Mouse (Mus musculus): ENCODE results near the gene Thrsp.

Thrsp gene

DNA sequence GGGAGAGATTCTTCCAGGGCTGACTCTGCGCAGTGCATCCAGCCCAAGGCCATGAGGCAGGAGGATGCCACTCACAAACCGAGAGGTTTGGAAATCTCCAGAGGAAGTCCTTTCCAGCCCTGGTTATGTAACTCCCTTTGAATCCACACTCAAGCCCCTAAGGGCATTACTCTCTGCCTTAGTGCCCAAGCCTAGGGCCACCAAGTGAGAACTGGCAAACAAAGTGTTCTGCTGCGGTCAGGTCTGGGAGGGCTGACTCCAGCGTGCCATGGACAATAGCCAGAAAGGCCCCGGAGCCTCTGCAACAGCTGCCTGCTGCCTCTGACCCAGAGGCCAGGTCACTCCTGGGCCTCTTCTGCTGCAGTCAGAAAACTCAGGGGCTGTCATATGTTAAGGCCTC is 1.2 kb upstream of the Thrsp start:
- DNase-seq (ENCODE audit: low spot score), result no peak

DNA sequence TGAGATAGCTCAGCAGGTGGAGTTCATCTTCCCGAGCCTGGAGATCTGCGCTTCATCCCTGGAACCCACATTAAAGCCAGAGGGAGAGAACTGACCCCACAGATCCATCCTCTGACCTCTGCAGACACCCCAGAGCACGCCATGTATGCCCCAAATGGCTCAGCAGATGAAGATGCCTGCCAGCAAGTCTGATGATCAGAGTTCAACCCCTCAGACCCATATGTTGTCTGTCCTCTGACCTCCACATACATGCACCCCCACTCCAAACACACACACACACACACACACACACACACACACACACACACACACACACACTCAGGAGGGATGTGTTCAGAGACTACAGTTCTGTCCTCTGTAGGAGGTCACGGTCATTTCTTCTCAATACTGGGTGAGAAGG is 1.1 kb downstream of the Thrsp start:
- no peak for DNase-seq (ENCODE audit: low spot score)

DNA sequence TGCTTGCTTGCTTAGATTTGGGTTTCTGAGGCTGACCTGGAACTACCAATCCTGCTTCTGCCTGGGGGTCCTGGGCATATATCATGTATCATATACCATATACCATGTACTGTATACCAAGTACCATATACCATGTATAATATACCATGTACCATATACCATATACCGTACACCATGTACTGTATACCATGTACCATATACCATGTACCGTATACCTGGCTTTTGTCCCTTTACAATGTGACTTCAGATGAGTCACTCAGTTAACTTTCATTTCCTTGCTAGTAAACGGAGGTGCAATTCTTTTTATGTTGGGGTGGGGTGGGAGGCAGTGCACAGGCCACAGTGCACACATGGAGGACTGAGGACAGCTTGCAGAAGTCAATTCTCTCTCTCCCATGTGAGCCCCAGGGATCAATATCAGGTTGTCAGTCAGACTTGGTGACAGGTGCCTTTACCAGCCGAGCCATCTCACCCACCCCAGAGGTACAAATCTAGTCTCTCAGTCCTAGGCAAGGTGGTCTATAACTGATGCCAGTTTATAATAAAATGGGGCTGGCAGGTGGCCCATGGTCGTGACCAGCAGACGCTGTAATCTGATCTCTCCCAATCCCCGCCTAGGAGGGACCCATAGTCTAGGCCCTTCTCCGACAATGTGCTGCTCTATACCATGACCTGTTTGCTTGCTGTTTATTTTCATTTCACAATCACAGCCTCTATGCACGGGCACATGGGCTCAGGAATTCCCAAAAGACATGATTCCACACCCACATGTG is 2.4 kb downstream of the Thrsp start:
- no peak for DNase-seq (ENCODE audit: low spot score)

DNA sequence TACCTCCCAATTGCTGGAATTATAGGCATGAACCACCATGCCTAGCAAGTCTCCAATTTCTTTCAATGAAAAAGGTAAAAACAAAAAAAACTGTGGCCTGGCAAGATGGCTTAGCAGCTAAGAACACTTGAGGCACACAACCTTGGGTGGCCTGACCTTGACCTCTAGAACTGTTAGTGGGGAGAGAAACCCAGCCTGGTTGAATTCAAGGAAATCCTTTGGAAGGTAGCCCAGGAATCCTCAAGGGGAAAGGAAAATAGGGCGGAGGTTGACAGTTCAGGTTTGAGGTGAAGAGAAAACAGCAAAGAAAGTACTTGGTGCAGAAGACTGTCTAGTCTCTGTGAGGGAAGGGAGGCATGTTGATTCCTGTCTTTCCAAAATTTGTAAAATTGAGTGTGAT is 3.1 kb downstream of the Thrsp start:
- DNase-seq (ENCODE audit: low spot score), result no peak

DNA sequence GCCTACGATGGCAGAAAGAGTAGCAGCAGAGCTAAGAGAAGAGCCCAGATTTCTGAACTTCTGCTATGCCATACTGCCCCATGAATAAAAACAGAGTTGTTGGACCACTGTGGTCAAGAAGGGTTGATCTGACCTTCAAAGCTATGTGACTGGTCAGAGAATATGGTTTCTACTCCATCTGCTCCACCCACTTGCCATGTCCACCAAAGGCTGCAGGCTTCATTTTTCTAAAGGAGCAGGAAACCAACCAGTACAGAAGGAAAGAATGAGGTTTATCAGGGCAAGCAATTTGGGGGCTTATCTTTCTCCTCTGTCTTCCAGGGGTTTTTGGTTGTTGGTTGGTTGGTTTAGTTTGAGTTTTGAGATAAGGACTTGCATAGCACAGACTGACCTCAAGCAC is 3.5 kb downstream of the Thrsp start:
- DNase-seq (ENCODE audit: low spot score), result no peak

DNA sequence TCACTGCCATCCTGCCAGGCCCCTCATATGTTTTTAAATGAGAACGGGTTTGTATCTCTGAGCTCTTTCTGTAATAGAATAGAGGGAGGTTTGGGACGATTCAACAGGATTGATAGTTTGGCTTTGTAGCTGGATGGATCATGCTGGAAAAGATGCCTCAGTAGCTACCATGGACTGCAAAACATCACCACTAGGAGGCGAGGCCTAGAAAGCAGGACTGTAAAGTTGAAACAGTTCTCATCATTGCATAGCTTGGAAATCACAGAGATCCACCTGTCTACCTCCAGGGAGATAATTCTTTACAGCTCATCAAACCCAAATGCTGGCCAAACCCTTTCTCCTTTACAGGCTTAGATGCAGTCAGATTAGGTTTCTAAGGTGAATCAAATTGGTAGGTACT is 6.0 kb downstream of the Thrsp start:
- no peak for DNase-seq (ENCODE audit: low spot score)

DNA sequence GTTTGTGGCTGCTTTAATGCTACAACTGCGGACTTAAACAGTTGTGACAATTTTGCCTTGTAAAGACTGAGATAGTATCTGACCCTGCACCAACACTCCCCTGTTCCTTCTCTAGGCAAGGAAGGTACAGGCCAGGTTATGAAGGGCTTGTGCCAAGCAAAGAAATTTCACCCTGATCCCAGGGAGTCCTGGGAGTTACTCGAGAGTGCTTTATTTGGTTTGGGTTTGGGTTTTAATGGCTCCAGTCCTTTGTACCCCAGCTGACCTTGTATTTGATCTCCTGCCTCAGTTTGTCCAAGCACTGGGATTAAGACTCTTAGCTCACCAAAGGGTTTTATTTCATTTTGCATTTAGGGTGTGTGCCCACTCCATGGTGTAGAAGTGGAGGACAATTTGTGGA is 6.4 kb downstream of the Thrsp start:
- no peak for DNase-seq (ENCODE audit: low spot score)

DNA sequence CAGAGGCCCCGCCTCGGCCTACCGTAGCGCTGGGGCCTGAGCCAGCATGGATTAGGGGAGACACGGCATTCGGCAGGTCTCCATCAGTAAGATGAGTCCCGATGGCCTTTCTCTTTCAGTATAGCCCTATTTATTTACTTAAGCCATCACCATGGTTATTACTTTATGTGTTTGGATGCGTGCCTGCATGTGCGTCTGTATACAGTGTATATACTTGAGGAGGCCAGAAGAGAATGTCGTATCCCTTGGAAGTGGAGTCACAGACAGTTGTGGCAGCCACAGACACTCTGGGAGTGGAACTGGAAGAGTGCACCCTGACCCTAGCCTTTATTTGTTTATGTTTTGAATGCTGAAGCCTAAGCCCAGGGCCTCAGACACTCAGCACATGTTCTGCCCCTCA is 10.4 kb downstream of the Thrsp start:
- no peak for DNase-seq (ENCODE audit: low spot score)

DNA sequence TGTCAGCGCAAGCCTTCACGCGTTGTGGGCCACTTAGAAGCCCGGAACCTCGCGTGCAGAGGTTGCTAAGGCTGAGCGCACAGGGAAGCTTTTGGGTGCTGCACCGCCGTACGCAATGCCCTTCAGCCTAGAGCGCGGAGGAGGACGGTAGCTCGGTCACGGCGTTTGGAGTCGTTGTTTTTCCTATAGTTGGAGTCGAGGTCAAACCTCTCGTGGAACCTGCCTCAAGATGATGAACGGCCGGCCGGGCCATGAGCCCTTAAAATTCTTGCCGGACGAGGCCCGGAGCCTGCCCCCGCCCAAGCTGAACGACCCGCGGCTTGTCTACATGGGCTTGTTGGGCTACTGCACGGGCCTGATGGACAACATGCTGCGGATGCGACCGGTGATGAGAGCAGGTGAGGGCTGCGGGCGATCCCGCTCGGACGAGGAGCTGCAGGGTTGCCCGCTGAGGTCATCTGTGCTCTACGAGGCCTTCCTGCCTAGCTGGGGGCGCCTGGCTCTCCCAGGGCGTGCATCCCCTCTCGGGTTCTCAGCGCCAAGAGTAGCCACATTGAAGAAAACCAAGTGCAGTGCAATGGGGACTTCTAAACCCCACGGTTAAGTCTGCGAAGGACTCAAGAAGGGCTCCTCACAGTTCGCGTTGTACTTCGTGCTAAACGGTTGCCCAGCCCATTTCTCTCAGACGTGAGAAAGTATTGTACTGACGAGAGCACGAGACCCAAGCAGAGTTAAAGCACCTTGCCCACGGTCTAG is 17.4 kb downstream of the Thrsp start, which contains the start of gene Ndufc2:
Gene Ndufc2 (plus strand): TSS at position 44 of the 756 bp plus-strand sequence.
- DNase-seq (ENCODE audit: low spot score), result peak; percentile 81

DNA sequence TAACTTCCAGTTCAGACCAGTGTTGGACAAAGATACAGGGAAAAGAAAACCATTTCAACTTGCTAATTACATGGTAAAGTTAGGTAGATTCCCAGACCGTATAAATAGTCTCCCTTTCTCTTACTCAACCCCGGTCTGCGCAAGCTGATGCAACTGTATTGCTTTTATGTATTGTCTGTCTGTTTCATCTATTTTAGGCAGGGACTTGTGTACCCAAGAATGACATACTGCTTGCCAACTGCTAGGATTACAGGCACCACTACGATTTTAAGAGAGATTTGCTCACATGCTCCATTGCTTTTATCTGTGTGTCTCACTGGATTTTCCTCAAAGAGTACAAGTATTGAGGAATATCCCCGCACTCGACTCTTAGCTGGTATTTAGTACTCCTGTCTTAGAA is 18.6 kb downstream of the Thrsp start:
- no peak for DNase-seq (ENCODE audit: low spot score)

DNA sequence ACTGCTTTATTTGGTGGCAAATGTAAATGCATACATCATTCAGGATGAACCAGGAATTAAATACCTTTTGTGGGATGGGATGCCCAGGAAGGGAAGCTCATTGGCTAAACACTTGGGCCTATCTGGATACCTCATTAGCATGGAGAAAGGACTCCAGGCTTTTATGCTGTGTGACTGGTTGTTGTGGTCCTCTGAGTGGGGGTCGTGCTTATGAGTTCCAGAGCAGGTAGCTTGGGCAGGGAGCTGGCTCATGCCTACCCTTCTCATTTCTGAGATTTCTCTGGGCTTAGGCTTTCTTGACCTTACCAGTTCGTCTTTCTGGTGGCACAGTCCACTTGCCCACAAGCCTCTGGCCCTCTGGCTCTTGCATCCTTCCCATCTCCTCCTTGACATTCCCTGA is 23.2 kb downstream of the Thrsp start:
- DNase-seq (ENCODE audit: low spot score), result no peak

DNA sequence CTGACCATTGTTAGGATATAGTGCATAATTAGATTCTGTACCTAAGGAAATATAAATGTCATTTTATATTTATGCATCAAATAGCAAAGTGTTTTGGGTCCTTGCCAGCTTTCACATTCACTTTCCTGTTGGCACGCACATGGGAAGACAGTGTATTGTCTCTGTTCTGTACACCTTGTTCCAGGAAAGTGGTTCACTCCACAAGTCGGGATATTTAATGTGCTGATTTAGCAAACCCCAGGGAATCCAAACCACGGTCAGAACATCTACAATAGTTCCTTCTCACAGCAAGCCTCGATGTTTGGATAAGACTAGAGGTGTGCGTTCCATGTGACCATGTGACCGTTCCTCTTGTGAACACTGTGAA is 25.5 kb downstream of the Thrsp start:
- DNase-seq (ENCODE audit: low spot score), result no peak

DNA sequence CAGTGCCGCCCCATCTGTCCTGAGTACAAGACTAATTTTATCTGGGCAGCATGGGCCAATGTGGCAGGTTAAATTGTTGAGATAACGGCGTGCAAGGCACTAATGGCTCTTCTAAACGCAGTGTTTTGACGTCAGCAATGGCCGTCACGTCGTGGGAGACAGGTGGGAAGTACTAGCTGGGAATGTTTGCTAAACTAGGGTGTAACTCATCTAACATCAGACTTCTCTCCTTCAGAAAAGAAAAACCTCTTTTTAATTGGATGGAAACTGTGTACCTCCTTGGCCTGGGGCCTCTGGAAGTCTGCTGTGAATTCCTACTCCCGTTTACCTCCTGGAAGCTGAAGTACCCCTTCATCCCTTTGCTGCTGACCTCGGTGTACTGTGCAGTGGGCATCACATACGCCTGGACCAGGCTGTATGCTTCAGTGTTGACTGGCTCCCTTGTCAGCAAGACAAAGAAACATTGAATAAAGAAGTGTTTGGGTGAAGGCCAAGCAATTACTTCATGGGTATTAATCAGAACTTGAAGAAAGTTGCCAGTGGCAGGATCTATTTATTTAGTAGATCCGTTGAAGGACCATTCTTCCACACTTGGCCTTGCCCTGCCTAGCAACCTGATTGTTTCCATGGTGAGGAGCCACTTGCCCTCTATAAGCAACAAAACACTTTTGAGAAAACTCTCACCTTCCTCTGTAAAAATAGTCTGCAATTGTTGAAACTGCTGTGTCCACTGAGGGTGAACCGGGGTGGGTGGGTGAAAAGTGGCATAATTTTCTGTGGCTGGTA is 26.0 kb downstream of the Thrsp start:
- no peak for DNase-seq (ENCODE audit: low spot score)

DNA sequence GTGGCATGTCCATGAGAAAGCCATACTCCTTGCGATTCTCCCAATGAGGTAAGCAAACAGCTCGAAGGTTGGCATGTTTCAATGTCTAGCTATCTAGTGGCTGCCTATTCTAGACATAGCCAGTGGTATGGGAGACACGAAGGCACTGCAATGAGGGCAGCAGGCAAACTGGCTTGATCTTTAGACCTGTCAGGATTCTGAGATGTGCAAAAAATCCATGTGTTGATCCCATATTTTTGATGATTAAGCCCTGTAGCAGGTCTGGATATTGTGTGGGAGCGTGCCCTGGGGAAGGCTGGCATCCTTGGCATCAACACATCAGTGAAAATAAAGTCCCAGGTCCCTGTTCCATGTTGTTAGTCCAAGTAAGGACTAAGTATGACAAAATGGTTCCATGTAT is 29.0 kb downstream of the Thrsp start:
- no peak for DNase-seq (ENCODE audit: low spot score)

DNA sequence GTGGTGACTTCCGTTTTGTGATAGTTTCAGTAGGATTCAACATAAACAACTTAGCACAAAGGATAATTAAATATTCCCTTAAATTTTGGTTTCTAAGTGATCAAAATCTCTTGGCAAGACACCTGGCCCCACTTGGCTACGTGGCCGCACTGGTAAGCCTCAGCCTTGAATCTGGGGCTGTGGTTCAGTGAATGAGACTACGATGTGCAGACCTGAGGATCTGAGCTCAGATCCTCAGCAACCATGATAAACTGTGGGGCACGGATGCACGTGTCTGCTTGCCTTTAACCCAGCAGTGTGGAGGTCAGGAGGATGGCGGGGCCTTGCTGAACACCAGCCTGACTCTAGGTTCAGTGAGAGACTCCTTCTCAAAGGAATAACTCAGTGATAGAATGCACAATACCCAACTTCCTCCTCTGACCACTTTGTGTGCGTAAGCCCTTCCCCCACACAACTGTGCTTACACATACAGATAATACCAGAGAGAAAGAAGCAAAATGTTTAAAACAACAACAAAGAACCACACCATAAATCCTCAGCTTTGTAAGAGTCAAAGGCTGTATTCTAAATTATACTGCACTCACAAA is 29.9 kb downstream of the Thrsp start:
- DNase-seq (ENCODE audit: low spot score), result no peak

DNA sequence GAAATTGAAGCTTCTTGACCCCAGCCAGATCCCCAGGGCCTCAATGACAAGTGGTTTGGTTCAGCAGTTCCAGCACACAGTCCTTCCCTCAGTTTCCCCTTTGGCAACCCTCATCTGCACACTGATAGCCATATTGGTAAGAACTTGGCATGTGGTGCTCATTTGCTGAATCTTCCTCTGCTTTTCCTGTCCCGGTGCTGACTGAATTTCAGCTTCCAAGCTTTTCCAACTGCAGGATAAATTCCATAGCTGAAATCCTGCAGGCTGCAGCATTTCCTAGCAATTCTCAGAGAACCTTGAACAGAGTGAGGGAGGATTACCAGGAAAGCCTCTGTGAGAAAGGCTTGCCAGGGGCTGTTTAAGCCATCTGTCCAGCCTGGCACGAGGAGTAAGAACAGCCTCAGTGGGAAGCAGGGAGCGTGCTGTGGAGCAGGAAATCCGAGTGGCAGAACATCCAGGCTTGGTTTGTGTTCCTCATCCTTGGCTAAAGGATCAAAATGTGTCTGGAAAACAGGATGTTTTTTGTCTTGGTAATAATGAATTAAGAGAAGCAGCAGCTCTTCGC is 30.6 kb downstream of the Thrsp start:
- DNase-seq (ENCODE audit: low spot score), result no peak

DNA sequence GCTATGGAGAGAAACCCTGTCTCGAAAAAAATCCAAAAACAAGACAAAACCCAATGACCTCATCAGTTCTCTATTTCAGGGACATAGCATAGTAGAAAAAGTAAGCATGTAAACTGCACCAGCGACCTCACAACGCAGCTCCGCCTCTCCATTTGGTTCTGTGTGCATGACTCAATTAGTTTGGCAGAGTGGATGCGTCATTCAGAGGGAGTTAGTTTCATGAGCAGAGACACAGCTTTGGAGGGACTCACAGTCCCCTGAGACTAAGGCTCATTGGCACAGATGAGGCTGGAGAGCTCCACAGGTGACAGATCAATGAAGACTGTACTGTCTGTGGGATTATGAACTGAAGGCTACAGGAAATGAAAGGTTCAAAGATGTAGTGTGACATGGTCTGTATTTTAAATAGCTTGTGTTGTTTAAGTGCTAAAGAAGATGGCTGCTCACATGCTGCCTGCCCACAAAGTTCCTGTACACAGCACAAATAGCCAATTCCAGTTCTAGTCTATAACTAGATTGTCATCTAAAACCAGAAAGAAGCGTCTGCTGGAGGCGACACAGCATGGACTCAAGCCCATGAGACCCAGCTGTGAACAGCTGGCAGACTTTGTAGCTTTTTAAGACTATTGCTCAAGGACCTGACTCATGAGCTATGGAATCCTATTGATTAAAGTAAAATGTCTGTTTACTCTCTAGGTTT is 31.3 kb downstream of the Thrsp start:
- no peak for DNase-seq (ENCODE audit: low spot score)

DNA sequence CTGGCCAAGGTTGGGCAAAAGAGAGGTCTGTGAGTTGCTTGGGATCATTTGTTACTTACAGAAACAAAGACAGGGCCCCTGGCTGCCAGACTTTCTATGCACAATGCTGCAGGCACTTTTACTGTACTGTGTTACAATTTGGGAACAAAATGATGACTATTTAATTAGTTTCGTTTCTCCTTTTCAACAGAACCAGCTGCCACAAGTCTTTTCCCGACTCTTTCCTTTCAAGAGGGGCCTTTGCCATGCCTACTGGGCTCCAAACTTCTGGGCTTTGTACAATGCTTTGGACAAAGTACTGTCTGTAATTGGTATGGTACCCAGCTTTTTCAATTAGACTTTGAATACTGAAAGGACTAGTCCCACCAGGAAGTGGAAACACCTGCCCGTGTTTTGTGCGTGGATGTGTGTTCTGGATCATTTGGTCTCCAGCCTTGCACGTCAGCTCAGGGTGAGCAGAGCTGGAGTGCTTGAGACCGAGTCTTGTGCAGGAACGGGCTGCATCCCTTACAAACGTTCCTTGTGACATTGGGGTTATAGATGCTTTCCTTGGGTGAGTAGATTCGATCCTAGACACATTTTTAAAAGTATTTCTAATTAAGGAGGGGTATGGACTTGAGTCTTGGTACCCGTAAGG is 33.9 kb downstream of the Thrsp start:
- no peak for DNase-seq (ENCODE audit: low spot score)

DNA sequence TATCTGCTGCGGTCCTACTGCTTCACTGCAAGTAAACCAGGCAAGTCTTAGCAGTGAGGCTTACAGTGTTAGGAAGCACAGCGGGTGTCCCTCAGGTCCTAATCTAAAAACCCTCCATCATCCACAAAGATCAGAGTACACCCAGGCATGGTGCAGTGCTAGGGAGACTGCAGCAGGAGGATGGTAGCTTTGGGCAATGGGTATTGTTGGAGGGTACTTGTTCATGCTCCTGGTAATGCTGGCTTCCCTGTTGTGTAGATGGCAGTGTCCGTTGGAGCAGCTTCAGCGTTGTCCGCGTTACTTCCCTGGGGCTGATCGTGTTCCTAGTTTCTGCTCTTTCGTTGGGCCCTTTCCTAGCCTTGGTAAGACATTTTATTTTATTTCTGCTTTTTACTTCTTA is 34.9 kb downstream of the Thrsp start:
- DNase-seq (ENCODE audit: low spot score), result no peak

DNA sequence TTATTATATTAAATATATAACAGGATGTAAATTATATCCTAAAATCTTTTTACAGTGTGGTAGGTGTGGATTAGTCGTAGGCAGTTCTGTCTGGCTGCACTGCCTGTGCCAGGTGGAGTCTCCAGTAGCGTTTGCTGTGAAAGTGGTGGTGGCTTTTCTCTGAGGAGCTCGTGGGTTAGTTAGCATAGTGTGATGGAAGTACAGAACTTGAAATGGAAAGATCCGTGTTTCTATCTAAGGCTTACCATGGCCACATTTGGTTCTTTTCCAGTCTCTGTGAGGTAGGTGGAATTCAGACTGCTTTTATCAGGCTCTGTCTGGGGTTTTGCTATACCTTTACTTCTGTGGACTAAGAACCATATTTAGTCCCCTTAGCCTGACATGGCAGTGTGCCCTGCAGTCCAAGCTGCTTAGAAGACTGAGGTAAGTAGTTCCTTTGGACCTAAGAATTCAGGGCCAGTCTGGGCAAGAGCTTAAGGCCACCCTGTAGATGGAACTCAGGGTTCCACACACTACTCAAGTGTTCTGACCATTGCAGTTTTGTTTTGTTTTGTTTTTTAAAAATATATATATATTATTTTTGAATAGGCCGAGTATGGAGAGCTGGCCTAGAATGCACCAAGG is 36.9 kb downstream of the Thrsp start:
- DNase-seq (ENCODE audit: low spot score), result no peak

DNA sequence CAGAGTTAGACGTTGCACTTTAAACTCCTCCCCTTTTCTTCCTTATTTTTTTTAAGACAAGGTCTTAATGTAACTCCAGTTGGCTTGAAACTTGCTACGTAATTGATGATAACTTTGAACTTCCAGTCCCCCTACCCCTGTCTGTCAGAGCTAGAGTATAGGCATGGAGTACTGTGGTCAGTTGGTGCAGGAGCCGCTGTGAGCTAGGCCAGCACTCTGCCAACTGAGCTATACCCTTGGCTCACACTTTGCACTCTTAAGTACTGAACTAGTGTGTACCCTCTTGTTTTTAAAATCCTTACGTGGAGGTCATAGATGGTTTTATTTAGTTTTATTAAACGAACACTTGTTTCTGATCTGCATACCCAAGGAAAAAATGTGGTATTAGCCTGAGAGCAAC is 38.2 kb downstream of the Thrsp start:
- DNase-seq (ENCODE audit: low spot score), result no peak
